Mouse (Mus musculus): Measurements from ENCODE around the gene Dnajc27.

The Dnajc27 gene

GRCm38 (mm10) chr12:4083441-4083840 is 1.1 kb downstream of the Dnajc27 start:
- no peak for DNase-seq (ENCODE audit: low spot score)

- DNase-seq (ENCODE audit: low spot score), result peak; percentile 33
Measured at GRCm38 (mm10) chr12:4107383-4107782, 25.0 kb downstream of the Dnajc27 start.

GRCm38 (mm10) chr12:4116132-4116531 is 33.7 kb downstream of the Dnajc27 start:
- no peak for DNase-seq (ENCODE audit: low spot score)

DNA sequence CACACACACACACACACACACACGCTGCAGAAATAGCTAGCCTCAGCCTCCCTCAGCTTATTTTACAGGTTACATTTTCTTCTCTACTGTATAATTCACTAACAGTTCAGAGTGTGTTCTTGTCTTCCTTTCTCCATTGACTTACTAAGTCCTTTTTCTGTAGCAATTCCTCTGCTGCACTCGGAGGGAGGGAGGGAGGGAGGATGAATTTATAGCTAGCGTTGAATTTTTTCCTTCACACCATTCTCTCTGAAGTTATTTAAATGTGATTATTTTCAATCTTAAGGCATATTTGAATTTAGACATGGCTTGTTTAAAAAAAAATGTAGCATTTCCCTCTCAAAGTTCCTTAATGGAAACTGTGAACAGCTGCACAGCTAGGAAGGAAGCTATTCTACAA is 34.8 kb downstream of the Dnajc27 start:
- no peak for DNase-seq (ENCODE audit: low spot score)

GRCm38 (mm10) chr12:4117579-4117978 is 35.2 kb downstream of the Dnajc27 start:
- no peak for DNase-seq (ENCODE audit: low spot score)

DNA sequence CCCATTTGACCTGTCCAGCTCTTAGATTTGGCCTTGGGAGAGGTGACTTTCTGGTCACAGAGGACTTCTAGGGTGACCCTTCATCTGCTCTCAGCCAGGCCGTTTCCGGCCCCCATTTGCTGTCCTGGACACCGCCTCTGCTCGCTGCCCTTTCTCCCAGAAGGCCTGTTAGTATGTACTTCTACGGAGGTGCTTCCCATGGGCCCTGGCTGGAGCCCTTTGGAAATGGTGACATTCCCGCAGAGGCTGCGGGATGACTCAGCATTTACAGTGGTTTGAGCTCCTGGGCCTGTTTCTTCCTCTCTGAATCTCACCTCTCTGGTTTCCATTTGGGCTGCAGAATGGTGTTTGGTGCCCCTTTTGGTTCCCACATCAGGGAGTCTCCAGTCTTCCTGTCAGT is 45.0 kb downstream of the Dnajc27 start:
- no peak for DNase-seq (ENCODE audit: low spot score)

DNA sequence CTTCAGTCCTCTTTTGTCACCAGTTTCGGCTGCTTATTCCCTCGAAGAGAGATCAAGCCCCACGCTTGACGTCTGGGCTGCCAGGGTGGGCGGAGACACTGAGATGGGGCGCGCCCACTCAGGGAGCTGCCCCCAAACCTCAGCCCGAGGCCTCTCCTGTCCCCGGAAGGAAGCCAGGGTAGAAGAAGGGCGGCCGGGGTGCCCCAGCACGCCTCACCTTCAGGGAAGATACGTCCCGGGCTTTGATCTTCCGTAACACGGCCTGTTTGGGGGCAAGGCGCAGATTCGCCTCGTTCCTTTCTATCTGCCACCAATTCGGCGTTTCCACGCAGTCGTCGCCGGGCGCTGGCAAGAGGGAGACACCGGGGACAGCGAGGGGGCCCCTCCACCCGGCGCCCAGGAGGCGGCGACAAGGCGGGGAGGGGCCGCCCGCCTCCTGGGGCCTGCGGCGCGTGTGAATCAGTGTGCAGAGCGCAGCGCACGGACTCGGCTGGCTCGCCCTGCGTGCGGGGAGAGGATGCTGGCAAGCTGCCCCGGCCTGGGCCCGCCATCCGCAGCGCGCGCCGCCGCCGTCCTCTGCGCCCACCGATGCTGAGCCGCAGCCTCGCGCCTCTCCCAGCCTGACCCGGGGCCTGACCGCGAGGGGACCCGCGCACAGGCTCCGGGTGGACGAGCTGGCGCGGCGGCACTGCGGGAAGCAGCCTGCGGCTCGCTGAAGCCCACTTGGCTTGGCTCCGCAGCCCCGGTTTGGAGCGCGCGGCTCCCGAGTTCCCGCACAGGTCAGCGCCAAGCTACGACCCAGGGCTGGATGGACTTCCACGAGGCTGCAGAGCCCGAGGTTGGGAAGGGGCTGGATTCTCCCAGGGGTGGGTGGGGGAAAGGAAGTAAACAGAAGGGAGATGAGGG is 50.8 kb downstream of the Dnajc27 start, which contains the start of gene Adcy3:
Gene Adcy3, plus strand, starts transcription at position 163 of the 906 bp plus-strand sequence.
- peak; percentile 40 for DNase-seq (ENCODE audit: low spot score)

GRCm38 (mm10) chr12:4133847-4134212 is 51.4 kb downstream of the Dnajc27 start:
- no peak for DNase-seq (ENCODE audit: low spot score)

DNA sequence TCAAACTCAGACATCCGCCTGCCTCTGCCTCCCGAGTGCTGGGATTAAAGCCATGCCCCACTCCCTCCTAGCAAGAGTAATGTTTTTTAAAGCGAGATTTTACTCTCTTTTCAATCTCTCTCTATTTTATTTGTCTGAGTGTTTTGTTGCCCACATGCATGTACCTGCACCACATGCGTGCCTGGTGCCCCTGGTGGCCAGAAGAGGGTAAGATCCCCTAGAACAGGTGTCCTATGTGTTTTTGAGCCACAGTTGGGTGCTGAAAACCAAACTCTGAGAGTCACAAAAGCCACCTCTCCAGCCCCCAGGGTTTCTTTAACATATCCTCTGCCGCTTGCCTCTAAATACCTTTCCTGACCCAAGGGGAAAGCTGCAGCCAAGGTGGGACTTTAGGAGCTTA is 60.8 kb downstream of the Dnajc27 start:
- DNase-seq (ENCODE audit: low spot score), result no peak

DNA sequence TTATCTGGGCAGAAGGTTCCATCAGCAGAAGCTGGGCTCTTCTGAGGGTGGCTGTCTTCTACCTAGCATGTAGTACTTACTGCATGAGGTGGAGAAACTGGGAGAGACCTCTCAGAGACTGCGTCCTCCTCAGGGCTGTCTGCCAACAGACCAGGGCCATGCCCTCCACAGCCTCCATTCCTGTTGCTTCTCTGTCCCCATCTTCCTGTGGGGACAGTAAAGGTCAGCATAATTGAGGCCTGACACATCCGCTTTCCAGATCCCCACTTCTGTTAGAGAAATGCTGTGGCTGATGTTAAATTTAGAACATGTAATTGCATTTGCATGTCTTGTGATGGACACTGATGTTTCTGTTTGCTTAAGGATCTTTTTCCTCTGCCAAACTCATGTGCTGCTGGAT is 68.6 kb downstream of the Dnajc27 start:
- no peak for DNase-seq (ENCODE audit: low spot score)

DNA sequence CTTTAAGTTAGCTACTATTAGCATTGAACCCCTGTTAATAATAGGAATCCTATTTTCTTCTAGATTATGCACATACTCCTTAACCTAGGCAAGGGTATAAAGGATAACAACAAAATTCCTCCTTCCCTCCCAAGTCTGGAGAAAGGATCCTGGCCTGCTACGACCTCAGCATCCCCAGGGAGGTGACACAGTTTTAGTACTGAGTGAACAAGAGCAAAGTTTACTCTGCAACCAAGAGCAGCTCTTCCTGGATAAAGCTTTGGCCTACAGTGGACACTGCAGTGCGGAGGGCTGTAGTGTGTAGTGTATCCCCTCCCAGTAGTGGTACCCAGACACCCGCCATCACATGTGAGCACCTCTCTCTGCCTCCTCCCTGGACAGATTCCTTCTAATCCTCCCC is 69.6 kb downstream of the Dnajc27 start:
- no peak for DNase-seq (ENCODE audit: low spot score)

DNA sequence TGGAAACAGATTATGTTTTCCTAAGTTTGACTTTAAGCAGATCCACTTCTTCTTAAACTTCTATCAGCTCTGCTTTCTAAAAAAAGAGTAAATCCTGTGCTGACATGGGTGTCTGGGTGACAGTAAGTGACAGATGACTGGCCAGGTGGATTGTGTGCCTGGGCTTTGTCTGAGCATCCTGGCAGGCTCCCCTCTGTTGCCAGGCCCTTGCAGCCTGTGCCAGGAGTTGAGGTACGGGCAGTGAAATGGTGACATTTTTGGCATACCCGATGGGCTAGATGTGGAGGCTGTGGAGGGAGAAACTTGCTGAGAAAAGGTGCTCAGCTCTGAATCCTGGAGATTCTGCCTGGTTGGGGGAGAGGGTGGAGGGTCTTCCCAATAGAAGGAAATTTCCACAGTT is 75.1 kb downstream of the Dnajc27 start:
- no peak for DNase-seq (ENCODE audit: low spot score)

GRCm38 (mm10) chr12:4158179-4158578 is 75.8 kb downstream of the Dnajc27 start:
- DNase-seq (ENCODE audit: low spot score), result no peak

- DNase-seq (ENCODE audit: low spot score), result no peak
Measured at GRCm38 (mm10) chr12:4158868-4159632, 76.7 kb downstream of the Dnajc27 start.

Data from yolk sac, embryonic 10.5 days (tissue).